Mouse (Mus musculus) olfactory bulb, adult 2 months (tissue): ENCODE measurements around the gene Dcdc2b.

Source experiments
- CTCF ChIP-seq: fragments of 200-500 bp; IDR thresholded peaks from 2 replicates; pipeline ENCODE4 v1.5.1; 2012; ENCODE audit warnings: low read depth, mild to moderate bottlenecking, low read length, moderate library complexity; ENCODE audit not compliant: insufficient read depth
- POLR2A ChIP-seq: fragments of 200-500 bp; IDR thresholded peaks from 2 replicates; pipeline ENCODE4 v1.6.1; 2012; ENCODE audit warnings: mild to moderate bottlenecking, low read depth, low read length, moderate library complexity; ENCODE audit not compliant: insufficient read depth

DNA sequence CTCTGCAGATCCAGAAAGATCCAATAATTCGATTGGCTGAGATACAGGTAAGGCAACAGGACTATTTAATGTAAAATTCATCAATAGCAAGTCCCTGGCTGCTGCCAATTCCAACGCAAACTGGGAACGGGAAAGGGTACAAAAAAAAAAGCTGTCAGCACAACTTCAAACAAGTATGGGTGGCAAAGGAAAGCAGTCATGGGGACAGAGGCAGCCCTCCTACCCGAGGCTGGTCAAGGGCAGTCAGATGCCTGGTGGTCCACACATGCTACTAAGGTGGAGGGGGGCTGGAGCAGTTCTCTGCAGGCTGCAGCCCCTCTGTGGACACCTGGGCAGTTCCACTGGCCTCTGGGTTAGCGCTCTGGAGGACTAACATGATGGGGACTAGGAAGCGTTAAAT lies 12.0 kb upstream of the Dcdc2b start:
- TF ChIP-seq POLR2A = no peak
- TF ChIP-seq CTCF = no peak
